Mouse (Mus musculus) right cerebral cortex, postnatal 25 days (tissue): Measurements from ENCODE around the gene Spin1.
A peak's percentile ranks its signal among the peaks of the same experiment; 100 is the strongest.
"Not testable (repeated sequence)": the region's sequence is repeated elsewhere in the genome, so short reads cannot be mapped to it uniquely, and the experiment has no call there.

ENCODE experiments used
- DNase-seq: peaks from one replicate; pipeline ENCODE4 v3.0.0; 2022

Gene Spin1

DNA sequence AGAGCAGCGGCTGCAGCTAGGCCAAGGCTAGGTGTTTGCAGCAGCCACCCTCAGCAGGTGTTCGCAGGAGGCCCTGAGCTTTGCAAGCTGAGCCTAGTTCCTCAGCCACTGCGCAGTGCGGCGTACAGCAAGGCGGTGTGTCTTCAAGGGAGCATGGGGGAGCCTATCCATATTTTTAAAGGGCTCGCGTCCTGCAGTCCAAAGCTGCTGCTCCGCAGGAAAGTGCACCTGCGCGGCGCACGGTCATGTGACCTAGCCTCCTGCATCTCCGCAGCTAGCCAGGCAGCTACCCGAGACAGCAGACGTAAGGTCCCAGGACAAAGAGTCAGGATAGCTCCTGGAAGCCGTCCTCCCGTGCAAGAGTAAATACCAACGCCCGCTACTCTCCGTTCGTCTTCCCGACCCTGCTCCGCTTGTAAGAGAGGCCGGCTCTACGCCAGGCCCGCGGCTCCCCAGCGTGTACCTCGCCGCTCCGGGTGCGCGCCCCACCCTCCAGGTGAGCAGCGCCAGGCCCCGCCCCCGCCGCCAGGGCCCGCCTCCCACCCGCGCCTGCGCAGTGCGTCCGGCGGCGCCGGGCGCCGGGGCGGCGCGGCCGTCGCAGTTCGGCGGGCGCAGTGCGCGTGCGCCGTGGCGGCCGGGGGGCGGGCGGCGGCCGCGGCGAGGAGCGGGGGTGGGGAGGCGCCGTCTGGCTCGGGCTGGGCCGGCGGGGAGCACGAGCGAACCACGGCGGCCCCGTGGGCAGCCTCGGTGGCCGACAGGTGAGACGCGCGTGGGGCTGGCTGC is at the start of gene Spin1:
Gene Spin1 (plus strand): TSS at position 648 of the 783 bp plus-strand sequence.
- peak; percentile 88 for DNase-seq

DNA sequence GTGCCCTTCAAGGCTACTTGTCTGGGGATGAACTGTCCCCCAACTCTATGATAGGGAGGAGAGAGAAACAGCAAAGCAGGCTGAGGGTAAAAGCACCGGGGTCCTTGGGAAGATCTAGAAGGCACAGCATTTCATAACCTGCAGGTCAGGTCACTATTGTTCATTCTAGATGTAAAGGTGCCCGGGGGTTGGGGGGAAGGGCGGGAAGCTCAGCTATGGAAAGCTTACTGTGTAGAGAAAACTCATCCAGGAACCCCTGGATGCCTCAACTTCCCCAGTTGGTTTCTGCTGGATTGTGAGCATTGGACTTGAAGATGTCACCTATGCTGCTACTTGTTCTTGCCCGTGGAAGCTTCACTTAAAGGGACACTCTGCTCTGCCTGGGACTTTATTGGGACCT is 49.7 kb upstream of the Spin1 start:
- no peak for DNase-seq

DNA sequence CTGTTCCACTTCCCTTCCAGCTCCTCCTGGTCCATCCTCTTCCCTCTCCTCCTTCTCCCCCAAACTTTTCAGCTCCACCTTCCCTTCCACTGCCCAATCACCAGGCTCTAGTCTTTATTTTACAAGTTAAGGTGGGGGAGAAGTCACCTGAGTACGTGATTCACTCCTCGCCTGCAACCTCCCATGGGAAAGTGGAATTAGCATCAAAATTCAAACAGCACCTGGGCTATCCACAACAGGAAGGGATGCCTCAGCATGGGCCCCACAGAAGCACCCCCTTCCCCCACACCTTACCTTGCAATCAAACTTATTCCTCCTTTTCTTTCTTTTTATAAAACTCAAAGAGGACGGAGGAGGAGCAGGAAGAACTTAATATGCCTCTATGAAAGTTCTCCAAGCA is 48.3 kb upstream of the Spin1 start:
- DNase-seq, result no peak

DNA sequence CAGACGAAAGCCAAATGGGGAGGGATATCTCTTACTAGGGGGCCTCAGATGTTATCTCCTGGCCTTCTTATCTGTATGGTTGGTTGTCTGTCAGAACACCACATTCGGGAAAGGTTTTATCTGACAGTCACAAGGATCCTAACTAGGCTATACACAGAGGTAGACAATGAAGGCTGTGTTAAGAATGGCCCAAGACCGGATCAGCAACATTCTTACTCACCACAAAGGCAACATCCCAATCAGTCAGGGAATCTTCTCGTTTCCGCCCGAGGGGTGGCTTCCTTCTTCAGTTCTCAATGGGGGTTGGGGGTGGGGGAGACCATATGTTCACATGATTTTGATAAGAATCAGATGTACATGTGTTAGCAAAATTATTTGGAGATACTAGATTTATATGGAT is 37.7 kb upstream of the Spin1 start:
- DNase-seq, result no peak

DNA sequence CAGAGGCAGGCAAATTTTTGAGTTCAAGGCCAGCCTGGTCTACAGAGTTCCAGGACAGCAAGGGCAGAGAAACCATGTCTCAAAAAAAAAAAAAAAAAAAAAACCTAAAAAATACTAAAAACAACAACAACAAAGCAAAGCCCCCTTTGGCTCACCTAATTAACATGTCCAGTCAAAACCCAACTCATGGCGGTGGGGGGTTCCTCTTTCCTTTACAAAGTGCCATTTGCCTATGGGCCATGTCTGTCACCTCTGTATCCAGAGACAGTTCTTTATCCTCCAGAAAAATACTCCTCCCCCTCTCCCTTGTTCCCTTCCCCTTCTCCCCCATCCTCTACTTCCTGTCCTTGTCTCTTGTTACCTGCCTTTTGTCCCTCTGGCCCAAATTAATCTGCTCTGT is 37.0 kb upstream of the Spin1 start:
- DNase-seq, result no peak

DNA sequence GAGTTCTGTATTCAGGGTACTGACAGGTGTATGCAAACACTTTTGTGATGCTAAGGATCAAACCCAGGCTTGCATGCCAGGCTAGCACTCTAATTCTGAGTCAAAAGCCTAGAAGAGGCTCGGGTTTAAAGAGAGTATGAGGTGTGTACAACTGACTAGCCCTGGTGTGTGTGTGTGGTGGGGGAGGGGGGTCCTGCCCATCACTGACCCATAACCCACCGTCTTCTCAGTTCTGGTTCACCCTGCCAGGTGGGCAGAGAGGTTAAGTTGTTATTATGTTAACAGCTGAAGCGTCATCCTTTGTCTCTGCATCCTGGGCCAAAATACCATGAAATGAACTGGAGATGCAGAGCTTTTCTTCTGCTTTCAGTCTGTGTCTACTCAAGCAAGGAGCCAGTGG is 36.3 kb upstream of the Spin1 start:
- DNase-seq, result no peak

DNA sequence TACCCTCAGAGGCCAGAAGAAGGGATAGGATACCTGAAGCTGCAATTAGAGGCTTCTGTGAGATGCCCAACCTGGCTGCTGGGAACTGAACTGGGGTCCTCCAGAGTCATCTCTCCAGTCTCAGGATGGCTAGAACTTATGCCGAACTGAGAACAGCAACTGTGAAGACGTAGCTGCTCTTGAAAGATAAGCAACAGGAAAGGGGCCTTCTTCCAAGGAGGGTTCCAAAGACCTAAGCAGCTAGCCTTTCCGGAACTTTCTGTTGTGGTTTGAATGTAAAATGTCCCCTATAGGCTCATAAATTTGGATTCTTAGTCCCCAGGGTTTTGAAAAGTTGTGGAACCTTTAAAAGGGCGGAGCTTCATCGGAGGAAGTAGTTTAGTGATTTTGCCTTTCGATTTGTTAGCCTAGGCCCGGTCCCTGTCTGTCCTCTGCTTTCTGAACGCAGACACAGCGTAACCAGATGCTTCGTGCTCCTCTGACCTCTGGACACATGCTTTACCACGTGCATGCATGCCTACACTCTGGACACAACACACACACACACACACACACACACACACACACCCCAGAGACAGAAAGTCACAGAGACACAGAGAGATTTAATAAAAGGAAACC is 29.5 kb upstream of the Spin1 start:
- no peak for DNase-seq

DNA sequence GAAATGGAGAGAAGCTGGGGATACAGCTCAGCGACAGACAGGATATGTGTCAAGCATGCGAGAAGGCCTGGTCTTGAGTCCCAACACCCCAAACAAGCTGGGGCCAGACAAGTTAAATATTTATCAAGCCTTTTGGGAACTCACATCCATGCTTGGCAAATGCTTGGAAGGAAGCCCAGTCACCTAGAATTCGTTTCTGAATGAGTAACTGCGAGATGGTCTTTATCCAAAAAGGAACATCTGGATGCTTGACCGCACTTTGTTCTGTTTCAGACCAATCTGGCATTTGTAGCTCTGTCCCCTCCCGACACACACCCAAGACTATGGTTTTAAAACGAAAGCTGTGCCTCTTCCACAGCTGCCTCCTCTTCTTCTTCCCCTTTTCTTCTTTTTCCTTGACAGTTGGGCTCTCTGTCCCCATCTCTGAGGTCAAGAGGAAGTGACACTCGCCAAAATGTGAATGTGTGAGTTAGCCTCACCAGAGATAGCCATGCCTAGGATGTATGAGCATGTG is 28.9 kb upstream of the Spin1 start:
- DNase-seq, result no peak

- DNase-seq, result no peak
Measured at GRCm38 (mm10) chr13:51072917-51073843, 27.5 kb upstream of the Spin1 start.

DNA sequence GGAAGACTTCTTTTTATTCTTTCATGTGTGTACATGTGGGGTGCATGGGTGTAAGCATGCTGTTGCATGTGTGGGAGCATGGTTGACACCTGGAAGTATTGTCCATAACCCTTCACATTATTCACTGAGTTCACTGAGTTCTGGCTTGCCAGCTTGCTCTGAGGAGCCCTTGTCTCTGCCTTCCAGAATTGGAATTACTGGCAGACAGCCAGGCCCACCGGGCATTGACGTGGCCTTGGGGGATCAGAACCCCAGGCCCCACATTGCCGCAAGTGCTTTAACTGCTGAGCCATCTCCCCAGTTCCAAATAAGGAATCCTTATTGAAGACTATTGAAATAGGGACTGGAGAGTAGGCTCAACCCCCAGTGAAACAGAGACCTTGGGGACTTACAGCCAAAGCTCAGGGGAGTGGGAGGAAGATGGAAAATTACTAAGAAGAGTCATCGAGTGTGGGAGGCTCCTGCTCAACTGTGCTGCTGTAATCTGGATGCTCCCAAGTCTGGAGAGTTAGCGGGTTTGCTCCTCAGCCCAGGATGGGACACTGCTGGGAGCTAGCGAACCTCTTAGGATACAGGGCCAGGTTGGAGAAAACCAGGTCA is 26.5 kb upstream of the Spin1 start:
- DNase-seq, result no peak

DNA sequence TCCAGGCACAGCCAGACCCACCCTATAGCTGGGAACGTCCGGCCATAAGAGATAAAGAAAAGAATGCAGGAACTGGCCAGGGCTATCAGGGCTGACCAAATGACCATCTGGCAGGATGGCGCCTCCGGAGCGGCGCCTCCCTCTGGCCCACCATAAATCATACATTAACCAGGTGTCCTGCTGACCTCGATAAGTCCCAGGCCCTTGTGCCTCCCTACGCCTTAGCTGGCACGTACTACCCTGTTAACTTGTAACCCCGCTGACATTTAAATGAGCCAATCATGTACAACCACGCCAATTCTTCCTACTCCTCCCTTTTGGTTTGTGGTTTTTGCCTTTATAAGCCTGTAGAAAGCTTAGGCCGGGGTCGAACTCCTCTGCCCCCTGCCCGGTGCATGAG is 24.5 kb upstream of the Spin1 start:
- not testable (repeated sequence) for DNase-seq

DNA sequence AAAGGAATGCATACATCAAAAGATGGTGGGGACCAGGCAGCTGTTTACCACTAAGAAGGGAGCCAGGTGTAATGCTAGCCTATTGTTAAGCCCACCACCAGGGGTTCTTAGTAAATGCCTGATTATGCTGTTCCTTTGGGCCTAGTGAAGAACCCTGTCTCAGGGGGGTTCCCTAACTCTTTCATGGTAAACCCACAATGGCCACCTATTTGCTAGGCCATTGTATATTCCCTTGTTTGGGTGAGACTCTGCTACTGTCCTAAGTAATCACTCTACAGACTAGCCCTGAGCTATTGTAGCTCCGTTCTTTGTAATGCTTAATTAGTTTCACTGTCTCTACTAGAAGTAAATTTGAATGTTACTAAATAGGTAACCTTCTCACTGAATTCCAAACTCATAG is 22.1 kb upstream of the Spin1 start:
- not testable (repeated sequence) for DNase-seq

DNA sequence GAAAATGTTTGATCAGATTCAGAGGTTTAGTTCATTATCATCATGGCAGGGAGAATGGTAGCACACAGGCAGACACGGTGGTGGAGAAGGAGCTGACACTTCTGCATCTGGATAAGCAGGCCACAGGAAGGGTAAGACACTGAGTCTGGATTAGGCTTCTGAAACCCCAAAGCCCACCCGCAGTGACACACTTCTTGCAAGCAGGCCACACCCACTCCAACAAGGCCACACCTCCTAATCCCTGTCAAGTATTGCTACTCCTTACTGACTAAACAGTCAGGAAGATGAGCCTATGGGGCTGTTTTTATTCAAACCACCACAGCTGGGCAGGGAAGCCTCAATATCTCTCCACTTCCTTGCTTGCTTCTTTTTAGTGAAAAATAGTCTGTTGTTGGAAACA is 19.9 kb upstream of the Spin1 start:
- DNase-seq, result no peak

GRCm38 (mm10) chr13:51084241-51084640 is 16.4 kb upstream of the Spin1 start:
- DNase-seq, result no peak

- DNase-seq, result no peak
Measured at GRCm38 (mm10) chr13:51085941-51086340, 14.7 kb upstream of the Spin1 start.

DNA sequence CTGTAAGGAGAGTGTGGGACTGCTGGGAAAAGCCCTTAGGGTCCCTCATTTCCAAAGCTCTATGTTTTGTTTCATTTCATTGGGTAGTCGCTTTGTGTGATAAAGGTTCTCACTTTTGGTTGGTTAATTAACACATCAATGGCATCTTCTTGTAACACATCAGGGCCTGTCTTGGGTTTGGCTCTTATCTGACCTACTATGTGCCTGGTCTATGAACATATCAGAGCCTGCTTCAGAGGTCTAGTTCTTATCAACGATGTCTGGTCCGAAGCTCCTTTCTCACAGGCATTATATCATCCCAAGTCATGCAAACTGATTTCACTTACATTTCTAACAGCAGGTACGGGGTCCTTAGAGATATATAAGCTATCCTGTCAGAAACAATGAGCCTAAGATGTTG is 13.4 kb upstream of the Spin1 start:
- no peak for DNase-seq

DNA sequence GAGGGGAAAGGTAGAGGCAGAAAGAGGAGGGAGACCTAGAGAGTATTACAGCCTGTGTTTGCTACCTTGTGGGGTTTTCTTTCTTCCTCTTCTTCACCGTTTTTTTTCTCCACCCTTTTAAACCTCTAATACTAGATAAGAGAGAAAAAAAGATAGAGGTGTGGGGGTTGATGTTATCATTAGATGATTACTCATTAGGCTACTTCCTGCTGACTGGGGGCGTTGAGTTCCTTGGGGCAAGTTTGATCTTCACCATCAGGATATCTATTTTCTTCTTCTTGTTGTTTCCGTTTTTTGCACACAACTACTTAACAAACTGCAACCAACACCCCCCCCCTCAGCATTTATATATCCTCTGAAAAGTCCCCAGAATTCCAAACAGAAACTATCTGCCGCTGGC is 12.5 kb upstream of the Spin1 start:
- DNase-seq, result no peak

- DNase-seq, result no peak
Measured at GRCm38 (mm10) chr13:51089058-51089457, 11.6 kb upstream of the Spin1 start.

- DNase-seq, result no peak
Measured at GRCm38 (mm10) chr13:51090105-51090661, 10.5 kb upstream of the Spin1 start.

DNA sequence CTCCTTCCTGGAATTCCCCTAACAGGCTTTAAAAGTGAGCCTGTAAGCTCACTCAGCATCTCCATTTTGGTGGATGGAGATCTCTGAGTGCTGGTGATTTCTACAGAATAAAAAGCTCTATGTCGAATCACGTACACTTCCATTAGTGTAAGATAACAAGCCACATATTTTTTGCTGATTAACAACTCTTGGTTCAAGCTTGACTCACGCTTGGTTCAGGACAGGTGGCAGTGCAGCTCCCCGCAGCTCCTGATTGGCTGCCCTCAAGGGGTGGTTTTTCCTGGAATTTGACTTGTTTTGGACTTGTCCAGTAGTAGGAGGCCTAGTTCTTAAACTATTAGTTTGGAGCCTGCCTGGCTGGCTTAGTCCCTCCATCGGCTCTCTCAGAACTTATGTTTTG is 7.2 kb upstream of the Spin1 start:
- no peak for DNase-seq

DNA sequence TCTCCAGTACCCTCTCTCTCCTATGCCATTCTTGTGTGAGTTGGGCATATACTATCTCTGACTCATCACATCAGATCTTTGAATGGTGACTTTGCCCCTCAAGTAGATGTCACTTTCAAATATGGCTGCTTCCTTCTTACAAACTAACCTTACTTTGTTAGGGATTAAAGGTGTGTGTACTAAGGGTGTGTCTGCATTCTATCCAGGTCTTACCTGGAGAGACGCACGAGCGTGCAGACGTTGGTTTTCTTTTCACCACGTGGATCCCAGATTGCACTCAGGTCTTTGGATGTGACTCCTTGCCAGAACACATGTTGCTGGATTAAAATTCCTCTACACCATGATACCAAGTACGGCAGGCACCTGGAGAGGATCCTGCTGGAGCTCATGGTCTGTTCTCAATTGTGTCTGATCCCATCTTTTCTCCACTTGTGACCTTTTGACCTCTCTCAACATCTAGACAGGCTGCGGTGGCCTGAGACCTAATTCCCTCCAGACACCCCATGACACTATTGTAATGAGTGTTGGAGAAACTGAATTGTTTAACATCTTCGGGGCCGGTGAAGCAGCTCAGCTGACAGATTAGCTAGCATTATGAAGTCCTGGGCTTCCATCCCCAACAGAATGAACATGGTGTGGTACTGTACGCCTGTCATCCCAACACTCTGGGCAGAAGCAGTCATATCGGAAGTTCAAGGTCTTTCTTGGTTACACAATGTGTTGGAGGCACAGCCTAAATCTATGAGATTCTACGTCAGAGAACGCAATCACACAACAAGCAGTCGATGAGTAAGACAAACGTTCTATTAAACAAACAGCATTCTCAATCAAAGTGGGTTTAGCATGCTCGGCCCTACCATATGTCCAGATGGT is 6.1 kb upstream of the Spin1 start:
- no peak for DNase-seq
